Comparison of ENCODE assay signal across 10 mouse cellular contexts in genomic region chr17:83958706-83959105, GRCm38 (mm10).
DNase-seq lines count a peak whose midpoint lies in the region; ATAC-seq and TF ChIP-seq lines count a peak whose summit lies in the region.
"Had no signal": no experiment of that assay in that cellular context is flagged by ENCODE, and none has a peak within 500 bp of the region (broad histone marks: within the 10 kb centered on the region; RNA-seq: fewer than 3 reads in every experiment).

No protein-coding gene starts in this region.

- peaks cover 0 to 57% of the 10 kb centered on the region in 2 experiments; a peak in 2 of 4 replicates for H3K36me3 ChIP-seq in MEL (ENCODE audit: control insufficient read depth in 1 of 2, insufficient read depth in 2 of 2, low read length in 2 of 2)
- no peaks in the 10 kb centered on the region for H3K36me3 ChIP-seq in liver, embryonic 13.5 days

- 43% methylated on average over 3 of the region's 3 CpGs for WGBS in liver, embryonic 13.5 days (ENCODE audit: insufficient replicate concordance)

- H3K9ac ChIP-seq in MEL (ENCODE audit: control insufficient read depth, low read depth, low read length, poor library complexity, severe bottlenecking) = no peak overlapping the region; the same call in 1 of the 2 replicates
- peak overlapping the region; percentile 37; the same call in 1 of the 2 replicates for H3K9ac ChIP-seq in liver, embryonic 13.5 days

- H3K4me3 ChIP-seq in MEL (ENCODE audit: control insufficient read depth in 1 of 2, insufficient read depth in 1 of 2, low read depth in 2 of 2, low read length in 2 of 2) = no peak overlapping the region
- no peak overlapping the region for H3K4me3 ChIP-seq in liver, embryonic 13.5 days (replicated peaks)

- no peaks in the 10 kb centered on the region for H3K27me3 ChIP-seq in MEL (ENCODE audit: control insufficient read depth in 1 of 2, insufficient read depth in 2 of 2, low read length in 2 of 2)
- no peaks in the 10 kb centered on the region for H3K27me3 ChIP-seq in liver, embryonic 13.5 days

- no peak for TF ChIP-seq POLR2A in MEL (IDR thresholded peaks at IDR 0.05; ENCODE audit: control insufficient read depth in 1 of 2, insufficient read depth in 1 of 2, low read depth in 1 of 2, low read length in 2 of 2, poor library complexity in 1 of 2)

- peaks cover 48 to 83% of the 10 kb centered on the region in 2 experiments for H3K4me1 ChIP-seq in MEL (ENCODE audit: control insufficient read depth in 1 of 2, insufficient read depth in 2 of 2, low read length in 2 of 2)
- peaks cover 100% of the 10 kb centered on the region for H3K4me1 ChIP-seq in liver, embryonic 13.5 days (replicated peaks)

- H3K4me2 ChIP-seq in liver, embryonic 13.5 days = peak overlapping the region; percentile 1; the same call in 1 of the 2 replicates

- no peak for TF ChIP-seq CTCF in MEL (IDR thresholded peaks at IDR 0.05 in 2 of 3, conservative IDR thresholded peaks at IDR 0.05 in 1 of 3; ENCODE audit: control insufficient read depth in 1 of 3, insufficient read depth in 1 of 3, low read depth in 2 of 3, low read length in 3 of 3, poor library complexity in 1 of 3, severe bottlenecking in 1 of 3)

- TF ChIP-seq RAD21 in MEL (IDR thresholded peaks at IDR 0.05; ENCODE audit: low read depth, low read length) = no peak

- TF ChIP-seq EP300 in MEL (IDR thresholded peaks at IDR 0.05; ENCODE audit: low read depth in 1 of 2, low read length in 2 of 2) = no peak

- H3K9me3 ChIP-seq in MEL (replicated peaks; ENCODE audit: insufficient read depth, low read length) = no peaks in the 10 kb centered on the region
- no peaks in the 10 kb centered on the region for H3K9me3 ChIP-seq in liver, embryonic 13.5 days (replicated peaks)

- H3K27ac ChIP-seq in MEL (ENCODE audit: control insufficient read depth, low read depth, low read length) = peak overlapping the region; percentile 92
- H3K27ac ChIP-seq in liver, embryonic 13.5 days = peak overlapping the region; percentile 80

- intact Hi-C loops in gastrocnemius, postnatal 36 days (cut with DNase I) = no loop called here

- H3K79me2 ChIP-seq in MEL (ENCODE audit: control insufficient read depth, insufficient read depth, low read length, poor library complexity) = 0 out of 2 replicates have a peak, but pooled peaks cover 2% of the 10 kb centered on the region

- peak; percentile 92 for DNase-seq in heart, adult 11 months
- DNase-seq in heart, adult 9 months (ENCODE audit: low spot score in 2 of 2) = no peak
- DNase-seq in MEL (ENCODE audit: low read depth, low spot score) = peak; percentile 28
- peak; percentile 69 for DNase-seq in kidney, adult 18-20 months
- no peak for DNase-seq in liver, embryonic 13.5 days
- DNase-seq in adrenal gland, adult 18-20 months (ENCODE audit: low spot score in 2 of 2) = no peak
- DNase-seq in spleen, adult 12 weeks (ENCODE audit: low spot score) = no peak
- DNase-seq in gastrocnemius, postnatal 36 days = no peak
- DNase-seq: B cell, adult 2 months; spleen, adult 18-20 months had no signal

- ATAC-seq in liver, embryonic 13.5 days (ENCODE audit: low read depth) = peak; percentile 54

TF ChIP-seq in MEL, 35 proteins besides CTCF, POLR2A, EP300 and RAD21:
- TF ChIP-seq ZNF384 (IDR thresholded peaks at IDR 0.05; ENCODE audit: low read depth, low read length) (no peak), USF2 (IDR thresholded peaks at IDR 0.05; ENCODE audit: borderline replicate concordance in 1 of 2, insufficient read depth in 1 of 2, low read depth in 1 of 2, low read length in 2 of 2) (no peak), RCOR1 (IDR thresholded peaks at IDR 0.05; ENCODE audit: low read depth, low read length) (no peak), POLR2AphosphoS2 (IDR thresholded peaks at IDR 0.05; ENCODE audit: low read length) (no peak), MAFK (IDR thresholded peaks at IDR 0.05; ENCODE audit: borderline replicate concordance, low read depth, low read length) (no peak), MXI1 (IDR thresholded peaks at IDR 0.05; ENCODE audit: low read depth, low read length) (no peak)

Comparison
In these comparisons a context has a peak if more than half of its experiments do, and no peak if none do; other contexts are left out.
1. DNase-seq: peak in heart, adult 11 months (single experiment), MEL (single experiment) and kidney, adult 18-20 months (single experiment); none in heart, adult 9 months (0 of 2), liver, embryonic 13.5 days (single experiment), adrenal gland, adult 18-20 months (0 of 2), spleen, adult 12 weeks (single experiment) and gastrocnemius, postnatal 36 days (0 of 2).